Mouse (Mus musculus): Measurements from ENCODE around the gene Hist1h2bb.

Hist1h2bb gene

DNA sequence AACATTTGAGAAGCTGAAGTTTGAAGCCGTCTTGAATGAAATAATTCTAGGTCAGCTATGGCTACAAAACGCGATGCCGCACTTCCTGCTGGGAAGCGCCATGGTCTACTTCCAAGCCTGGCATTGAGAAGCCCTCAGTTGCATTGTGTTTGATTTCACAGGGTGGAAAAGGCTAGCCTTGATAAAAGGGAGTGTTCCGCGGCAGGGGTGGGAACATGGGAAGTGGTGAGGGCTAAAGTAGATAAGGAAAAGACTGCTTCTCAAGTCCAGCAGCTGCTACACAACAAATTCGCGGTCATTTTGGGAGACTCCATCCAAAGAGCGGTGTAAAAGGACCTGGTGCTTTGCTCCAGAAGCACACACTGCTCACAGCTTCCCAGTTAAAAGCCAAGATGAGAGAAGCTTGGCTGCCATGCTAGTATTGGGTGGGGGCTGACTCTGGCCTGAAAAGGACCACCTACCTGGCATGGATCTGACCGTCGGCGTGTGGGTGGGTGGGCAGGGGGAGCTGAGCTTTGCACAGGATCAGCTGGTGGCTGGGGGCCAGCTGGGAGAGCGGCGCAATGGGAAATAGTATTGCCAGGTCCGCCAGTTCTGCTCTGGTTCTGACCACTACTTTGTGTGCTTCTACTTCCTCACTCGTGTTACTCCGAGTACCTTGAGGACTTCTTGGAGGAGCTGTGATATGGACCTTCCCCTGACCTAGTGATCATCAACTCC lies 17.9 kb upstream of the Hist1h2bb start:
- no peak for DNase-seq (ENCODE audit: low spot score)

DNA sequence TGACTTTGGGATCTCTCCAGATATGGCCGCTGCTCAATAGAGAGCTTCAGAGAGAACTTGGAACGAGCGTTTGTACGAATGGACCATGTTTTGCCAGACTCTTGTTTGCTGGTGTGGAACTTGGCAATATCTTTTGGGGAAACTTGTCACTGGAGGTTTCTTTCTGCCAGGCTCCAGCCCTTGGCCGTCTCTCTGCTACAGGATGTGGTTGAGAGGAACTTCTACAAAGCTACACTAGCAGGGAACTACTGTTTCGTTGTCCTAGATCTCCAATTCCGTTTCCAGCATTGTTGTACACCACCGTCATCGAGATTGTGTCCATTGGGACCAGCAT lies 17.4 kb upstream of the Hist1h2bb start:
- no peak for DNase-seq (ENCODE audit: low spot score)

DNA sequence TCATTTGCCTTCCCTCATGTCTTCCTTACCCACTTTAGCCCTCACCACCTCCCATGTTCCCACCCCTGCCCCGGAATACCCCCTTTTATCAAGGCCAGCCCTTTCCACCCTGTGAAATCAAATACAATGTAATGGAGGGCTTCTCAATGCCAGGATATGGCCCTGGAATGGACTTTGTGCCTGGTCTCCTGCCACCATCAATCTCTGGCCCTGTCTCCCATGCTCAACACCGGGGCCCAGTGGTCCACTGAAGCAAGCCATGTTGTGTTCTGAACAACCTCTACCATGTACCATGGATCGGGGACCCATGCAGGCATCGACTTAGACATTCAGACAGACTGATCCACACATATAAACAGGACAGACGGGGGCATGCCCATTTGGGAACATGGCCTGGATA lies 16.8 kb upstream of the Hist1h2bb start:
- no peak for DNase-seq (ENCODE audit: low spot score)

DNA sequence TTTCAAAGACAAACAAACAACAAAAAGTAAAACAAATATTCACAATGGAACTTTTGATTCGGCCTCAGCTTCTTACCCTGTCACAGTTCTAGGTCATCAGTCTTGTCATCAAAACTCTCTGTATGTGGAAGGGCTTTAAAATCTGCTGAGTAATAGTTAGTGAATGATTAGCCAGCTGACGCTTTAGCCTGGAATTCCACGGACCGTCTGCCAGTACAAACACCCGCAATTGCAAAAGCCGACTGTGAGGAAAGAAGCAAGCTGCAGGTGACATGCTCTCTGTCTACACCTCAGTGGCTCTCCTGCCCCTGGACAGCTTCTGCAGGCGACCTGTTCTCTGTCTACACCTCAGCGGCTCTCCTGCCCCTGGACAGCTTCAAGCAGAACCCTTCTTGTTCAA lies 16.1 kb upstream of the Hist1h2bb start:
- no peak for DNase-seq (ENCODE audit: low spot score)

DNA sequence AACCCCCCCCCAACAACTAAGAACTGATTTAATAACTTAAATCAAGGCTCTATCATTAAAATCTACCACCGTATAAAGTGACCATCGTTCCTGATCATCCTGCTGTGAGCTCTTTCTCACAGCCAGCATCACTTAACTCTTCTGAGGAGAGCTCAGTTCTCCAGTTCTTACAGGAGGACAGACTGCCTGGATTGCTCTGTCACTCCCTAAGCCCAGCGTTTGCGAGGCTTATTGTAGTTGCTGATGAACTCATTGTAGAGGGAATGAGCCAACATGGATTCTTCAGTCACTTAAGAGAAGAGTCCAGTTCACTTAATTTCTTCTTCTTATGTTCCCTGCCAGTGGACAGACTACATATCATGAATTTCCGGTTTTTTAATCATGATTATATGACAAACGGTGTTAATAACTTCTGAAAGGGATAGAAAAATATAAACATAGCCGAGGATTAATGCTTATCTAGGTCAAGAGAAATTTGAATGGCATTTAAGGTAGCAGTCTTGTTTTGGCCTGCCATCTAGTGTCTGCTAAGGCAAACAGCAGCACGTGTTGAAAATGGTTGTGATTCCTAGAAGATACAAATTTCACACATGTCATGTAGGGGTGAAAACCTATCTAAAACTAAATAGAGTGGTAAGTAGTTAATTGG lies 14.3 kb upstream of the Hist1h2bb start:
- peak; percentile 40 for DNase-seq (ENCODE audit: low spot score)

DNA sequence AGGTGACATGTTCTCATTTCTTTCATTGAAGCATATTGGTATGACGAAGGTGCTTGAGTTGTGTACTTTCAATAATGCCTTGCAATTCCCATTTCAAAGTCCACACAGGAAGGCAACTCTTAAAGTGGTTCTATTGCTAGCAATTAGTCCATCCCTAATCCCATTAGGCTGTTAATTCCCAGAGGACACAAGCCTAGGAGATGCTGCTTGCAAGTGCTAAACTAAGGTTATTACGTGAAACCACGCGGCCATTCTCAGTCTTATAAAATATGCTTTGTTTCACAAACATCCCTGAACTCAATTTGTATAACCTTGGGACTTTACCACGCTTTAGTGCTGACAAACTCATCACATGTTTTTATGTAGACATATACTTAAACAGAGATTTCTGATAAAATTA lies 9.4 kb upstream of the Hist1h2bb start:
- DNase-seq (ENCODE audit: low spot score) = no peak

DNA sequence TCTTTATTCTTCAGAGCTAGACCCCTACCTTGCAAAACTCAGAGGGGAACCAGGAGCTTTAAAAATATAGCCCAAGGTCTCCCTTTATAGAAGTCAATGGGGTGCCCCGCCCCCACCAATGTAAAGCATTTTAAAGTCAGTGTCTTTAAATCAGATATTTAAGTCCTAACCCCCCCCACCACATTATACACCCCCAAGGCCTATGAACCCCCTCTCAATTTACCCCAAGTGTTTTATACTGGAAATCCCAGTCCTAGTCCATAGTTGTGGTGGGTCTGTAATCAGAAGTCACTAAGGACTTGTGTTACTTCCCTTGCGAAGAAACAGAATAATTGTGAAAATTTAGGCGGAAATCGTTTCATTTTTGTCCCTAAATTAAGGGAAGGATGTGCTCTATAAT lies 8.5 kb upstream of the Hist1h2bb start:
- no peak for DNase-seq (ENCODE audit: low spot score)

DNA sequence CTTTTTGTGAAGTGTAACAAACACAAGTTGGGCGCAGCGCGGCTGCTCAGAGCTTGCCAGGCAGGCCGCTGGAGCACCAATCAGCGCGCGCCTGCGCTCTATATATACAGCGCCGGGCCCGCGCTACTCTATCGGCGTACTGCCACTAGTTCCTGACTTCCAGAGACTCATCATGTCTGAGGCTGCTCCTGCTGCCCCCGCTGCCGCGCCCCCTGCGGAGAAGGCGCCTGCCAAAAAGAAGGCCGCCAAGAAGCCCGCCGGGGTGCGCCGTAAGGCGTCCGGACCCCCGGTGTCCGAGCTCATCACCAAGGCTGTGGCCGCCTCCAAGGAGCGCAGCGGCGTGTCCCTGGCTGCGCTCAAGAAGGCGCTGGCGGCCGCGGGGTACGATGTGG lies 7.9 kb upstream of the Hist1h2bb start, which contains the start of gene Hist1h1c:
Hist1h1c (plus strand) TSS at position 132 of the 392 bp plus-strand sequence.
- peak; percentile 92 for DNase-seq (ENCODE audit: low spot score)

DNA sequence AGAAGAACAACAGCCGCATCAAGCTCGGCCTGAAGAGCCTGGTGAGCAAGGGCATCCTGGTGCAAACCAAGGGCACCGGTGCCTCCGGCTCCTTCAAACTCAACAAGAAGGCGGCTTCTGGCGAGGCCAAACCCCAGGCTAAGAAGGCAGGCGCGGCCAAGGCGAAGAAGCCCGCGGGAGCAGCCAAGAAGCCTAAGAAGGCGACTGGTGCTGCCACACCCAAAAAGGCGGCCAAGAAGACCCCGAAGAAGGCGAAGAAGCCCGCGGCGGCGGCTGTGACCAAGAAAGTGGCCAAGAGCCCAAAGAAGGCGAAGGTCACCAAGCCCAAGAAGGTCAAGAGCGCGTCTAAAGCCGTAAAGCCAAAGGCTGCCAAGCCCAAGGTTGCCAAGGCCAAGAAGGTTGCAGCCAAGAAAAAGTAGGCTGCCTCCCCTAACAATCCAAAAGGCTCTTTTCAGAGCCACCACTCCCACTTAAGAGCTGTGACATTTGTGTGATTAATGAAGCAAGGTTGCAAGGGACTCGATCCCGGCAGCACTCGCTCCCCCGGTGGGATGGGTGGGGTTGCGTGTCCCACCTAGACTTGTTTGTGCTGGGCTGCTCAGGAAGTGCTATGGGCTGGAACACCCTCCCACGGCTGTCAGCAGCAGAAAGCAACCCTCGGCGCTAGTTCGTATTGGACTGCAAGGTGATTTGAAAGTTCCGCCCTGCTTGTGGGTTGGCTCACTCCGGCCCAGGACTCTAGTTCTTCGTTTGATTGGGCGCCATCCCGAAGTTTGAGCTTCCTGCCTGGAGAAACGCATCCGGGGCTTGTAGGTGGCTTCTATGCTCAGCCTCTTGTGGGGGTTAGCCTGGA lies 7.2 kb upstream of the Hist1h2bb start:
- DNase-seq (ENCODE audit: low spot score) = peak; percentile 93

DNA sequence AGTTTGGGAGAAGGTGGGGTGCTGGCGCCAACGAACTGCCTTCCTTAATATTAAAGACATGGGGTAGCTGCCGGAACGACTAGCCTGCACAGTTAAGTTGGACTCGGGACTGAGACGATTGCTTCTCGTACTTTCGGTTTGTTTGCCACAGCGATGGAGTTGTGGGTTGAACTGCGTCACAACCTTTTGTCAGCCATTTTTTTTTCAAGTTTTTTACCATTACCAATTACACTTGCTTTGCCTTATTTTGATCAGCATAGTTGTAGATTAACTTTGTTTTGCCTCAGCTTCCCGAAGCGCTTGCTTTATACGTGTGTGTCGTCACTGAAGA lies 6.6 kb upstream of the Hist1h2bb start:
- DNase-seq (ENCODE audit: low spot score) = no peak

DNA sequence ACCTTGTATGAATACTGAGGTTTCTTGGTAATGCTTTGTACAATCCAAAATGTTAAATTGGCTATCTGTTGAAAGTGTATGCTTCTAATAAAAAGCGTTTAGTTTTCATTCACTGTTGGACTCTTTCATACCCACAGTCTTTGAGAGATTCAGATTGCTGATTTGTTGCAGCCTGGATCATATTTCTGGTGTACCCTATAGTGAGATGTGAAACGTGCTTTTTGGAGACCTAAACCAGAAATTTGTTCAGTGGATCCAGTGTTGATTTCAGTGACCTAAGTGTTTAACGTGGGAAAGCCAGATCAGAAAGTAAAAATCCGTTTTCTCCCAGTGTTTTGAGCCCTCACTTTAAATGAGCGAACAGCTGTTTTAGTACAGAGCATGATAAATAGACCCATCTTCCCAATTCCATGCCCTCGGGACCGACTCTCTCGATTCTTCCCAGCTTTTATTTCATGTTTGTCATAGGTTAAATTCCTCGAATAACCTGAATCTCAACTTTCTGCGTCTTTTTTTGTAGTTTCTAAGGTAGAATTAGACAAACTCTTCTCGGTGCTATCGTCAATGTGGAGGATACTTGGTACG lies 6.2 kb upstream of the Hist1h2bb start:
- DNase-seq (ENCODE audit: low spot score) = no peak

DNA sequence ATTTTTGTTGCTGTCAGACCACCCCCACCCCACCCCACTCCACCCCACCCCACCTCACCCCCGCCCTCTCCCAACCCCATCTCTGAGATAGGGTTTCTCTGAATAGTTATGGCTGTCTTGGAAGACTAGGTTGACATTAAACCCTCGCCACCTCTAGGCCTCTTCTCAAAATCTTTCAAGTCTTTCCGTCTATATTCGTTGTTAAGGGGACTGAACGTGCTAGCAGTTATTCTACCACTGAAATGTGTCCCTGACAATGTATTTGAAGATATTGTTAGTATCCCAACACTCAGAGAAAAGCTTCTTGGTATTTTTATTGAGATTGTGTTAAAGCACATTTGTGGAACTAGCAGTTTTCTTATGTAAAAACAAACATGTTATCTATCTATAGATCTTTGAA lies 5.6 kb upstream of the Hist1h2bb start:
- no peak for DNase-seq (ENCODE audit: low spot score)

DNA sequence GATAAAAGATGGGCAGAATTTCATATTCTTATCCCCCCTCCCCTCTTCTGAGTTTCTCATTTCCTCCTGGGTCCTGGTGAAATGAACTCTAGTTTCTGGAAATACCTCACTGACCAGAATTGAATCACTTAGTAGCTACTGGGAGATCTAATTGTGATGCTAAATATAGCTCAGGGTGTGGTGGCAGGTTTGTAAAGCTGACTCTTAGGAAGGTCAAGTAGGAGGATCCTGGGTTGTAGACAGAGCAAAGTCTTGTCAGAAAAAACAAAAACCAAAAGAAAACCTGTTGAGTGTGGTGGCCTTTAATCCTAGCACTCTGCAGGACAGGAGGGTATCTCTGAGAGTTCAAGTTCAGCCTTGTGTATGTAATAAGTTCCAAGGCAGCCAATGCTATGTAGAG lies 4.5 kb upstream of the Hist1h2bb start:
- no peak for DNase-seq (ENCODE audit: low spot score)

DNA sequence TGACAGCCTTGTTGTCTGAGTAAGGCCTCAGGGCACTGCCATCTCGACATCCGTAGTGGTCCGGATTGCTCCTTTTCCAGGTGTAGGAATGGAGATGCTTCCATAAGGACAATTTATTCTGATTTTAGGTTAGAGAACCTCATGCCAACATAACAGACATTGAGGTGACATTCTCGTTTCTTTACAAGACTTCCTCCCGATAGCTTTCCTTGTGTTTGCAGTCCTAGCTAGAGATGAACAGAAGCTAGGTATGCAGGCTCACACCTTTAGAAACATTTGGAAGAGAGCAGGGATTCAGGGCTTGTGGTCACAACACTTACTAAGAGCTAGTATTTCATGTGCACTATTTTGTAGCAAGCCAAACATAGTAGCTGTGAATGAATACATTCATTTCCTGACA lies 3.3 kb upstream of the Hist1h2bb start:
- no peak for DNase-seq (ENCODE audit: low spot score)

DNA sequence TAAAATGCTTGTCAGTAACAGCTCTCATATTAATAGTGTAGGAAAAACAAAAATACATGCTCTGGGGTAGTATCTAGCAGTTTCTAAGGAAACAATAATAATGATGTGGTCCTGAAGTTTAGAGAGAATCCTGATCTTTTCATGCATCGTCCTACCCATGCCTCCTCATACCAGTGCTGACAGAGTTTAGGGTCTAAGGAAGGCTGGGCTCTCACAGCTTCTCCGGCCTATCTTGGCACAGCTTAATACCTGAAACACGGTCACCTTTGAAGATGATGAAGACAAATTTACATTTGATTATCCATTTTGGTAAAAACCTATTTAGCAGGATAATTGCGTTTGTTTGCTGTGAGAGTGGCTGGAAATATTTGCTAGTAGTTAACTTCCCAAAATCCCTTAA lies 2.6 kb upstream of the Hist1h2bb start:
- DNase-seq (ENCODE audit: low spot score) = no peak

DNA sequence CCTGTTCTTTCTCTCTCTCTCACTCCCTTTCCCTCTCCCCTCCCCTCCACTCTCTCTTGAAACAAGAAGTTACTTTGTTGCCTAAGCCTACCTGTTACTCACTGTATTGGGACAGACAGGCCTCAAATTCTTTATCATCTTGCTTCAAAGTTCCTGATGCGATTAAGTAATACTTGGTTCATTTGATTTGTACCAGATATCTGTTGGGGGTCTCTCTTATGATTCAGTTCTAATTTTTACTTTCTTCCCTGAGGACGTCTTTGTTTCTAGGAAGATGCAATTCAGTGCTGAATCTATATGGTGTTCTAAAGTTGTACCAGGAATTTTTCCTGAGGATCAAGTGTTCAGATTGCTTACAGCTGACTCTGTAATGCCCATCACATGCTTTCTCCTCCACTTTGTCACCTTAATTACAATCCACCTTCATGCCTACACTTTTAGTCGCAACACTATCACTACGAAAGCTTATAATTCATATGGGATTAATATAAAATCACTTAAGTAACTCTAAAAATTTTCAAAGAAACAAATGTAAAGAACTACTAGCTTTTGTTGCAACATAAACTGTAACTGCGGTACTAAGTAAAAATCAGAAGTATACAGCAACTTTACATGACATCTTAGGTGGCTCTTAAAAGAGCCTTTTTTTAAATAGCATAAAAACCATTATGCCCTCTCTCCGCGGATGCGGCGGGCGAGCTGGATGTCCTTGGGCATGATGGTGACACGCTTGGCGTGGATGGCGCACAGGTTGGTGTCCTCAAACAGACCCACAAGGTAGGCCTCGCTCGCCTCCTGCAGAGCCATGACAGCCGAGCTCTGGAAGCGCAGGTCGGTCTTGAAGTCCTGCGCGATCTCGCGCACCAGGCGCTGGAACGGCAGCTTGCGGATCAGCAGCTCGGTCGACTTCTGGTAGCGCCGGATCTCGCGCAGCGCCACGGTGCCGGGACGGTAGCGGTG lies 1.8 kb upstream of the Hist1h2bb start:
- no peak for DNase-seq (ENCODE audit: low spot score)

DNA sequence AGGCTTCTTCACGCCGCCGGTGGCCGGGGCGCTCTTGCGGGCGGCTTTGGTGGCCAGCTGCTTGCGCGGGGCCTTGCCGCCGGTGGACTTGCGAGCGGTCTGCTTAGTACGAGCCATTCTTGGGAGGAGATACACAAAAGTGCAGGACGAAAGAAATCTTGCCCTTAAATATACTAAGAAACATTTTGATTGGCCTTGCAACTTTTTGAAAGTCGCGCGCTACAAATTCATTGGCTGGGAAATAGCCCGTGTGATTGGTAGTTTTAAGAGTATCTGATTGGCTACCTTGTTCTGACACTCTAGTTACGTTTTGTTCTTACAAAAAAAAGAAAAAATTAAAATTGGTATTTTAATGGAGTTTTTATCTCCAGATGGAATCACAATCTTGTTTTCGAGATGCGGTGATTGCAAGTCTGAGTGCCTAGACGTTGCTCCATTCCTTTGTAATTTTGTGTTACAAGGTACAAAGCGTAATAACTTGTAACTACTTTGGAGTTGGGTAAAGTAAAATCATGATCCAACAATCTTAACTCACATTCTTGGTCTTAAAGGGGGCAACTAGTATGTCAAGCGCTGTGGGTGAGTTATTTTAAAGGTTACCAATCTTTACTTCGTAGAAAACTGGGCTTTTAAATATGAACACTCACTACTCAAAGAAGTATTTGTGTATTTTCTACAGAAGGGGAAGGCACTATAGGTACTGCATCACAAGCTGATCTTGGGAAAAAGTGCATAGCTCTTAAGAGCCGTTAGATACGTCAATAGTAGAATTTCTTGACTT lies 963 bp upstream of the Hist1h2bb start, which contains the start of gene Hist1h3c:
Hist1h3c (minus strand) TSS at position 222 of the 781 bp plus-strand sequence.
- DNase-seq (ENCODE audit: low spot score) = peak; percentile 75

DNA sequence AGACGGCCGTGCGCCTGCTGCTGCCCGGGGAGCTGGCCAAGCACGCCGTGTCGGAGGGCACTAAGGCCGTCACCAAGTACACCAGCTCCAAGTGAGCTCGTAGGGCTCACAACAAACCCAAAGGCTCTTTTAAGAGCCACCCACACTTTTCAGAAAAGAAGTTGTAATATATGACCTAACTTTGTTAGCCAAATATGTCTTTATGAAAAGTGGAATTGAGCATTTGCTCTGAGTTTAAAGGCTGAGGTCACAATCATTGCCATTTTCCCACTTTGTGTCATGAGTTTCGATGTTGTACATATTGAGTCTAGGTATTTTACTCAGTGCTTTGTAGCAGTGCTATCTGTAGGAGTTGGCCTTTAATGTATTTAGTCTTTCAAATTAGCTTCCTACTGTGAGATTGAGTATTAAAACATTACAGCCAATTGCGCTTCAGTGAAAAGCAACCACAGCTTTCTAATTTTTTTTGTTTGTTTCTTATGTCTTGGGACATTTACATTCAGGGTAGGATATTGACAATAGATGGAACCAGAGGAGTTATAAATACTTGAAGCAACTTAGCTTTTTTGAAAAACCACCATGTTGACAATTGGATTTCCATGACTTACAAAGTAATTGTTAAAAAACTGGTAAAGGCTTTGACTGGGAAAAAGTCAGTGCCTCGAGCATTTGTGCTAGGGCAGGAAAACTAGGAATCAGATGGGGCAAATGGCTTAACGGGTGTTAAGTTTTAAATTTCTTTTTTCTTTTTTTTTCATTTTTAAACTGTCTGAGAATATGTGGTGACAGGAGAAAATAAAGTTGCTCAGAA lies 752 bp downstream of the Hist1h2bb start:
- DNase-seq (ENCODE audit: low spot score) = no peak

DNA sequence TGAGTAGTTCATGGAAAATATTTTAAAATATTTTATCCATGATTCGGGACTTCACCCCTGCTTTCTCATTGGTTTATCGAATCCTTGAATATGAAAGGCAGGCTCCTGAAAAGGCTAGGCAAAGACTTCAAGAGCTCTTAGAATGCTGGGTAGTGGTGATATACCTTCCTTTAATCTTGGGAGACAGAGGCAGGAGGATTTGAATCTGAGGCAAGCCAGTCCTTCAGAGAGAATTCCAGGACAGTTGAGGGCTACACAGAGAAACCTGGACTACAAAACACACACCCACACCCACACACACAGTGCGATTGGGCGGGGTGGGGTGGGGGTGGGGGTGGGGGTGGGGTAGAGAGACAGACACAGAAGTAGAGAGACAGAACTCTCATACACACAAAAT lies 1.4 kb downstream of the Hist1h2bb start:
- no peak for DNase-seq (ENCODE audit: low spot score)

DNA sequence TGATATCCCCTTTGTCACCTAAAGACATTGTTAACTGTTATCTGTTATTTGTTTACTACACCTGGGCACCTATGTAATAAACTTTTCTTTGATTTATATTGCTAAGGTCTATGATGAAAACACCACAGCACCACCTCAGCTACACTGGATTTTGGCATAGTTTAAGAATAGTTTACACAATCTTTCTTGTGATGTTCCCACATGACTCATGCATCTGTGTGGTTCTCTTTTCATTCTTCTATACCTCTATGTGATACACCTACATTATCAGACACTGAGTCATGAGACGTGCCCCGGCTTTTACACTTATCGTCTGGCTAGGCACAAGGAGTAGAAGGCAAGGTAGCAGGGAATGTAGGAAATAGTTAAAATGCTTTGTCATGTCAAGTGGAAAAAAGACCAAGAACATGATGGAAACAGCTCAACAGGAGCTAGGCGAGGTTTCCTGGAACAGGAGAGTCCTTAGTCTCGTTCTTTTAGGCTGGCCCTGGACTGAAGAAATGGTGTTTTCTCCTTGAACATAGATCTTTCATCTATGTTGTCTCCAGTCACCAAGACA lies 3.1 kb downstream of the Hist1h2bb start:
- no peak for DNase-seq (ENCODE audit: low spot score)
